Mouse (Mus musculus) MEL-GATA-1-ER (cell line): ENCODE measurements around the gene Ghitm.

Experiments used
- DNase-seq: peaks from one replicate; pipeline ENCODE4 v3.0.0-alpha.2; 2012; ENCODE audit warnings: low read depth; ENCODE audit errors: extremely low read depth

Gene Ghitm

GRCm38 (mm10) chr14:37104747-37105146 lies 30.3 kb downstream of the Ghitm start:
- no peak for DNase-seq

GRCm38 (mm10) chr14:37102484-37102883 lies 32.6 kb downstream of the Ghitm start:
- DNase-seq: no peak

DNA sequence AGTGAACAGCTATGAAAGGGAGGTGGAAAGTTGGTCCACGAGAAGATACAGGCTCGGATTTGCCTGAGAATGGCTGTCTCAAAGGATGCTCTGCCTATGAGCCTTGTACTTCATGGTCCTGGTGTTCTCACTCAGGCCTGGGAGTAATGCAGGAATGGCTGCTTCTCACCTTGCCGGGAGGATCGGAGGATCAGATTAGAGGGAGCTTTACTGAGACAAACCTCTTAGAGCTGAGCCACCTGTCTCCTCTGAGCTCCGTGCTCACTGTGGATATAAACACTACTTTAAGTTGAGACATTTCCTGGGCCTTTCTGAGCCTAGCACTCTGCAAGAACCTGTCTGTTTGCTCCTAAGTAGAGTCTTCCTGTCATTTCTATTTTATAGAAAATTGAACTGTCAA lies 33.5 kb downstream of the Ghitm start:
- no peak for DNase-seq

DNA sequence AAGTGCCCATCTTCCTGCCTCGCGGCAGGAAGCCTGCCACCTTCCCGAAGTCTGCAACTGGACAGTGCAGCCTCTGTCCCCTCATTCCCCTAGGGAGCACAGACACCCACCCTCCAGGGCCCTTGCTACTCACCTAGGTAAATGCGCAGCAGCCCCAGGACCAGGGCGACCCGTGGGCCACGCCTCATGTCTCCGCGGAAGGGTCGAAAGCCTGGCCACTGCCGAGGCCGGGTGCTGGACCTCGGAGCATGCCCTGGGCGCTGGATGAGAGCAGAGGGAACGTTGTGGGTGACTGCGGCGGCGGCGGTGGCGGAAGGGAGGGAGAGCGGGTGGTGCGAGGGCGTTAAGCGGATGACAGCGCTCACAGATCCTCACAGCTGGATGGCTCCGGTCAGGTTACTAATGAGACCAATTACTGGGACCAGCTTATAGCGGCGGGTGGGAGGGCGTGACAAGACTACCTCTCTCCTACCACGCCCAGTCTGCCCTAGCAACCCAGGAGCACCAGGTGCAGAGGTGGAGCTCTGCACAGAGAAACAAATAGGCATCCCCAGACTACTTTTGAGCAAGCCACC lies 37.0 kb downstream of the Ghitm start, which contains the start of gene Cdhr1:
Cdhr1 (minus strand) TSS at position 392 of the 575 bp plus-strand sequence.
- DNase-seq: no peak

DNA sequence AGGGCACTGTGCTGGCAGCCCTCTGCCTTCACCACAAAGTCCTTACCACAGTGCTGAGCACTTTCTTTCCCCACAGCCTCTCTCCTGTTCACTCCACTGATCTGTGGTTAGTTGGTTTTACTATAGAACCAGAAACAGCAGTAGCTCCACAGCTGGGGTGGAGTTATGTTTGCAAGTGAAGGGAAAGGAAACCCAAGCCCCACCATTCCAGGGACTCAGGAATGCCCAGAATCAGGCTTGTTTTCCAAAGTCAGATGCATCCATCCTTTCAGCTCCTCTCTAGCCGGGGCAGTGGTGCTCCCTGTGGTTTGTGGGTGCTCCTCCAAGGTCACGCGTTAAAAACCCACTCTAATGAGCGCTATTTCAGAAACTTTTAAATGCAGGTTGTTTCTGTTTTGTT lies 39.5 kb downstream of the Ghitm start:
- no peak for DNase-seq

DNA sequence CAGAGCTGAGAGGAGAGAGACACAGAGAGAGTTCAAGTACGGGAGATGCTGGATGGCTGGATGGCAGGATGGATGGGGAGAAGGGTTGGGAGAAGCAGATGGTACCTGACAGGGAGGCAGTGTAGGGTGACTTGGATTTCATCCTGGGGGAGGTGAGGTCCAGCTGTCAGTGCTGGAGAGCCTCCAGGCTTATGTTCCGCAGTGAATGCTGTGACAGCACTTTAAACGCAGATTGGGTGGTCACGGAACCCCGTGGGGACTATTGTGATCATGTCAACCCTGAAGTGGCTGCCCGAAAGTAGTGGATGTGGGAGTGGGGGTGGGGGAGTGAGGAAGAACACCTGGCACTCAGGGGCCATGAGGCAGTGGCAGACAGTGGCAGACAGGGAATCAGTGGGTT lies 40.6 kb downstream of the Ghitm start:
- no peak for DNase-seq

DNA sequence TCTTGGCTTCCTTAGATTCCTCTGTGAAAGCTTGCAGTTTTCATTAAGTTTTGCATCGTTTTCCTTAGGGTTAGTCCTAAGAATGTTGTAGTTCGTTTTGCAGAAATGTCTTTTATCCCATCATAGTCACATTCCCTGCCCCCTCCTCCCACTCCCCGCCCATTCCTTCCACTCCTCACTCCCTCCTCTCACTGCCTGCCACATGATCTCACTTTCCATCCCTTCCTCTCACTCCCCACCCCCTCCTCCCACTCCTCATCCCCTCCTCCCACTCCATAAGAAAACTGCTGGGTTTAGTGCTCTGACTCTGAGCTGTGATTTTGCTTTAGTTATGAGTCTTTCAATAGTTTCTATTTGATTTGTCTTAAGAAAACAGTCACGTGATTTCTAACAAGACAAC lies 51.3 kb downstream of the Ghitm start:
- no peak for DNase-seq

DNA sequence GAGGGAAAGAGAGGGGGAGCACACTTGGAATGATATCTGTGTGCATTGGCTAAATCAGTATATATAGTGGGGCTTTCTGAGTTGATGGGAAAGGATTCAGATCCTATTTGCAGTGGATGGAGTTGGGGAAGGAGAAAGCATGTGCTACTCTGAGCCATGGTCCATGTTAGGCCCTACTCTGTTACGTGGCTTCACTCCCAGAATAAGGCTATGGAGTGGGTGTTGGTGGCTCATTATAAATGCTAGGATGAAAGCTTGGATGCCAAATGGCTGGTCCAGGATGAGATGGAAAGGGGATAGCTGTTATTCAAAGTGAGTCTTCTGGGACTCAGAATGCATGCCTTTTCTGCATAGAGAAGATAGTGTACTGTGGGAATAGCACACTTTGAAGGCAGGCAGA lies 54.3 kb downstream of the Ghitm start:
- no peak for DNase-seq
